Mouse (Mus musculus): ENCODE data around the gene Tyk2. TPM values are rescaled to one million over a fixed set of nuclear protein-coding genes. Genes with fewer than 3 reads are reported as not detected.

The Tyk2 gene
- polyA plus RNA-seq, 1 experiment from 2014 or later = 5.4 TPM

DNA sequence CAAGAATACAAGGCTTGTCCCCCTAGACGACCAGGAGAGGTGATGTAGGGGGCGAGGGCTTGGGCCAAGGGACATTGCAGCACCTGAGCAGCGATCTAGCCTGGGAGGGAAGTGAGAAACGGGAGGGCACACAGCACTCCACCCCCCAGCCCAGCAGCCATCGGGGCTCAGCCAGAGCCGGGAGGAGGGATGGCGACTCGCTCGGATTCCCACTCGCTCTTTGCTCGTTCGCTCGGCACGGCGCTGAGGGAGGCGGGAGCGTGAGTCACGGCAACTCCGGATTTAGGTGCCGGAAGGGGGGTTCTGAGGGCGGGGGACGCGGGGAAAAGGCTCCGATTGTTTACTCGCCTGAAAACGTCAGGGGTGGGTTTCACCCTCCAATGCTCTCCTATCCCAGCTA, 33.0 kb upstream of the Tyk2 start:
- H3K4me3 ChIP-seq (ENCODE audit: low read depth, low read length) = peak overlapping the region; percentile 14; the same call in 1 of the 2 replicates

DNA sequence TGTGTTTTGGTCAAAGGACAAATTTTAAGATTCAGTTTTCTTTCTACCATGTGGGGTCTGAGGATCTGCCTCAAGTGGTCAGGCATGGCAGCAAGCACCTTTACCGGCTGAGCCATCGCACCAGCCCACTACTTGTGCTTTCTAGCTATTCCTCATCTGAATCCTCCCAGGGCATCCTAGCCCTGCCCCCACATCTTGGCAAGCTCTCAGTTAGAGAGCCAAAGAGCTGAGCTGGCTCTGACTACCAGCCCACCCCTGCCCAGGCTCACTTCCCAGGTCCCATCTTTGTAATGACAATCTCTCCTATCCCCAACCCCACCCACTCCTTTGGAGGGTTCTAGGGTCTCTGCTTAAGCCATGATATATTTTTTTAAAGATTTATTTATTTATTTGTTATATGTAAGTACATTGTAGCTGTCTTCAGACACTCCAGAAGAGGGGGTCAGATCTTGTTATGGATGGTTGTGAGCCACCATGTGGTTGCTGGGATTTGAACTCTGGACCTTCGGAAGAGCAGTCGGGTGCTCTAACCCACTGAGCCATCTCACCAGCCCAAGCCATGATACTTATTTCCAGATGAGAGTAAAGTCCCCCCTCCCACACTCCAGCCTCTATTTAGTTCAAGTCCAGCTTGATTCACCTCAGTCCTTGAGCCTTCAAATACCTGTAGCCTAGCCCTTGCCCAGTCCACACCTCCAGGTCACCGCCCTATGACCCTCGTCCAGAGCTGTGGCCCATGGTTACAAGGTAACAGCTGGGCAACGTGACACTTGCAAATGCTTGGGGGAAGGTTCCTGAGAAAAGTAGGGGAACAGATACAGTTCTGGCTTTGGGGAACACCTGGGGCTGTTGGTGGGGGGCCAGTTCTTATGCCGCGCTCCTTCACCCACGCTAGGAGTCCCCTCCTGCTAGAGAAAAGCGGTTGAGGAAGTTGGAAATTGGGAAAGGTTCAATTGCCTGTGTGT, 32.3 kb upstream of the Tyk2 start:
- Histone ChIP-seq H3K27ac (ENCODE audit: low read depth) (no peak overlapping the region), H3K9ac (replicated peaks) (no peak overlapping the region), H3K9me3 (ENCODE audit: low read length) (no peaks in the 10 kb centered on the region), H3K4me1 (ENCODE audit: insufficient read depth) (peaks cover 33% of the 10 kb centered on the region), H3K4me2 (ENCODE audit: low read depth, low read length) (0 out of 2 replicates have a peak overlapping the region, but pooled peaks have one; percentile 39), H3K4me3 (ENCODE audit: low read depth, low read length) (peak overlapping the region; percentile 14; the same call in 1 of the 2 replicates), H3K27me3 (ENCODE audit: insufficient read depth, low read length) (peaks cover 42% of the 10 kb centered on the region), H3K36me3 (replicated peaks; ENCODE audit: insufficient read depth, low read length) (no peaks in the 10 kb centered on the region)
- DNase-seq (no peak), ATAC-seq (no peak)
- TF ChIP-seq EP300 (IDR thresholded peaks at IDR 0.05; ENCODE audit: low read depth) (no peak), CTCF (IDR thresholded peaks at IDR 0.05; ENCODE audit: low read depth) (no peak)
- WGBS (ENCODE audit: insufficient replicate concordance) = 44% methylated on average over 10 of the region's 11 CpGs

More for the DNA sequence above, 33.0 kb upstream of the Tyk2 start:
- H3K4me2 ChIP-seq (ENCODE audit: low read depth, low read length) = peak overlapping the region; percentile 39
- no peak overlapping the region for H3K27ac ChIP-seq (ENCODE audit: low read depth)
- no peaks in the 10 kb centered on the region for H3K9me3 ChIP-seq (ENCODE audit: low read length)
- peaks cover 41% of the 10 kb centered on the region for H3K4me1 ChIP-seq (ENCODE audit: insufficient read depth)
- no peak overlapping the region; the same call in 1 of the 2 replicates for H3K9ac ChIP-seq (replicated peaks)
- ATAC-seq = no peak
- TF ChIP-seq EP300 (IDR thresholded peaks at IDR 0.05; ENCODE audit: low read depth) = no peak
- H3K27me3 ChIP-seq (ENCODE audit: insufficient read depth, low read length) = peaks cover 42% of the 10 kb centered on the region
- 2% methylated on average over 26 of the region's 26 CpGs for WGBS (ENCODE audit: insufficient replicate concordance)
- no peaks in the 10 kb centered on the region for H3K36me3 ChIP-seq (replicated peaks; ENCODE audit: insufficient read depth, low read length)
- DNase-seq = no peak

DNA sequence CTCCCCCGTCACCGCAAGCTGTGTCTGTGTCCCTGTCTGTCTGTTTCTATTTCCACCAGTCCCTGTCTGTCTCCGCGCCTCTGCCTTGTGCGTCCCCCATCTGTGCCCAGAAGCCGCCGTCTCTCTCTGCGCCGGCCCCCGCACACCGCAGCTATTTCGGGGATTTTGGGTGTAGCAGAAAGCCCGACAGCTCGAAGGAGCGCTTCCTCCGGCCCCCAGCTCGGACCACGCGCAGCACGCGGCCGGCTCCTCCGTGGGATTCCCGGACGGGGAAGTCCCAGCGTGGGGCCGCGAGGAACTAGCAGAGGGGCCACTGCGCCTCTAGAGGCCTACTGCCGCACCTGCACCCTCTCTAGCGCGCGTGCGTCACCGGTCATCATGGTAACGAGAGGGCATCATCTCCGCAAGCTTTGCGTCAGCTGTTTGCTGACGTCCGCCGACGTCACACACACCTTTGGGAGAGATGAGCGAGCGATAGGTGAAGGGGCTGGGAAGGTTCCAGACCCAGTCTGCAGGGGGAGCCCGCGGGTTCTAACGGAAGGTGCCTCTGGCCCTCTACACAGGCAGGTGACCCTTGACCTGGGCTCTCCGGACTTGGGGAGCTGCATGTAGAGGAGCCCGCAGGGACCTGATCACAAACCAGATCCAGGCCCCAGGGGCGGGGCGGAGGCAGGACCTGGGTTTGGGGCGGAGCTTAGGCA, 30.3 kb upstream of the Tyk2 start:
- ATAC-seq (peak; percentile 83), DNase-seq (peak; percentile 91)
- peak overlapping the region; percentile 75 for H3K9ac ChIP-seq (replicated peaks)
- WGBS (ENCODE audit: insufficient replicate concordance) = 1% methylated on average over 52 of the region's 52 CpGs
- H3K4me2 ChIP-seq (ENCODE audit: low read depth, low read length) = peak overlapping the region; percentile 96
- no peaks in the 10 kb centered on the region for H3K9me3 ChIP-seq (ENCODE audit: low read length)
- H3K27ac ChIP-seq (ENCODE audit: low read depth) = no peak overlapping the region
- no peaks in the 10 kb centered on the region for H3K36me3 ChIP-seq (replicated peaks; ENCODE audit: insufficient read depth, low read length)
- peaks cover 38% of the 10 kb centered on the region for H3K27me3 ChIP-seq (ENCODE audit: insufficient read depth, low read length)
- H3K4me1 ChIP-seq (ENCODE audit: insufficient read depth) = peaks cover 25% of the 10 kb centered on the region
- peak; percentile 93 for TF ChIP-seq CTCF (IDR thresholded peaks at IDR 0.05; ENCODE audit: low read depth)
- no peak for TF ChIP-seq EP300 (IDR thresholded peaks at IDR 0.05; ENCODE audit: low read depth)
- H3K4me3 ChIP-seq (ENCODE audit: low read depth, low read length) = peak overlapping the region; percentile 59

GRCm38 (mm10) chr9:21154787-21155186, 23.7 kb upstream of the Tyk2 start:
- Histone ChIP-seq H3K4me3 (ENCODE audit: low read depth, low read length) (no peak overlapping the region), H3K27ac (ENCODE audit: low read depth) (no peak overlapping the region), H3K4me2 (ENCODE audit: low read depth, low read length) (no peak overlapping the region), H3K9me3 (ENCODE audit: low read length) (no peaks in the 10 kb centered on the region), H3K9ac (replicated peaks) (no peak overlapping the region), H3K27me3 (ENCODE audit: insufficient read depth, low read length) (no peaks in the 10 kb centered on the region), H3K4me1 (ENCODE audit: insufficient read depth) (peaks cover 14% of the 10 kb centered on the region), H3K36me3 (replicated peaks; ENCODE audit: insufficient read depth, low read length) (no peaks in the 10 kb centered on the region)
- 64% methylated on average over 3 of the region's 3 CpGs for WGBS (ENCODE audit: insufficient replicate concordance)
- no peak for TF ChIP-seq CTCF (IDR thresholded peaks at IDR 0.05; ENCODE audit: low read depth)
- TF ChIP-seq EP300 (IDR thresholded peaks at IDR 0.05; ENCODE audit: low read depth) = no peak
- DNase-seq (no peak), ATAC-seq (no peak)

- WGBS (ENCODE audit: insufficient replicate concordance) = 19% methylated on average over 5 of the region's 5 CpGs
- peak overlapping the region; percentile 72 for H3K4me2 ChIP-seq (ENCODE audit: low read depth, low read length)
- peak overlapping the region; percentile 3 for H3K9ac ChIP-seq (replicated peaks)
- H3K36me3 ChIP-seq (replicated peaks; ENCODE audit: insufficient read depth, low read length) = no peaks in the 10 kb centered on the region
- DNase-seq = no peak
- no peaks in the 10 kb centered on the region for H3K9me3 ChIP-seq (ENCODE audit: low read length)
- no peak for ATAC-seq
- H3K27me3 ChIP-seq (ENCODE audit: insufficient read depth, low read length) = no peaks in the 10 kb centered on the region
- no peak overlapping the region for H3K27ac ChIP-seq (ENCODE audit: low read depth)
- H3K4me3 ChIP-seq (ENCODE audit: low read depth, low read length) = peak overlapping the region; percentile 30
- TF ChIP-seq EP300 (IDR thresholded peaks at IDR 0.05; ENCODE audit: low read depth) = no peak
- no peak for TF ChIP-seq CTCF (IDR thresholded peaks at IDR 0.05; ENCODE audit: low read depth)
- H3K4me1 ChIP-seq (ENCODE audit: insufficient read depth) = peaks cover 18% of the 10 kb centered on the region
These were observed 22.8 kb upstream of the Tyk2 start for GRCm38 (mm10) chr9:21153833-21154232.

DNA sequence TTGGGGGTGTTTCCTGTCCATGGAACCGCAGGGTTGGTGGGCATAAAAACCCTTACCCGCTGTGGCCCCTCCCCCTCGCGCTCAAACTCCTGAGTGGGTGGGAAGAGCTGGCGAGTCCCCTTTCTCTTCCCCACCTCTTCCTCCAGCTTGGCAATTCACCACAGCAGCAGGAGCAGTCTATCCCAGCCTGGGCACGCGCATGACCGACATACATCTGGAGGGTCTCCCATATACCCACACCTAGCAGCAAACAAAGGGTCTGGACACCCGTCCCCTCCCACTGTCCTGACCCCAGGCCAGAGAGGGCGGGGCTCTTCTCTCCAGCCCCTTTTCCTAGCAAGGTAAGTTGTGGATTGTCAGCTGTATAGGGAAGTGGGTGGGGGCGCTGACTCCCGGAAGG, 22.3 kb upstream of the Tyk2 start:
- H3K4me1 ChIP-seq (ENCODE audit: insufficient read depth) = peaks cover 23% of the 10 kb centered on the region
- WGBS (ENCODE audit: insufficient replicate concordance) = 4% methylated on average over 12 of the region's 12 CpGs
- no peaks in the 10 kb centered on the region for H3K27me3 ChIP-seq (ENCODE audit: insufficient read depth, low read length)
- no peak overlapping the region for H3K27ac ChIP-seq (ENCODE audit: low read depth)
- ATAC-seq (no peak), DNase-seq (no peak)
- H3K9ac ChIP-seq (replicated peaks) = peak overlapping the region; percentile 3
- H3K4me2 ChIP-seq (ENCODE audit: low read depth, low read length) = peak overlapping the region; percentile 72
- H3K36me3 ChIP-seq (replicated peaks; ENCODE audit: insufficient read depth, low read length) = no peaks in the 10 kb centered on the region
- no peak for TF ChIP-seq EP300 (IDR thresholded peaks at IDR 0.05; ENCODE audit: low read depth)
- no peak for TF ChIP-seq CTCF (IDR thresholded peaks at IDR 0.05; ENCODE audit: low read depth)
- peak overlapping the region; percentile 30 for H3K4me3 ChIP-seq (ENCODE audit: low read depth, low read length)
- H3K9me3 ChIP-seq (ENCODE audit: low read length) = no peaks in the 10 kb centered on the region

Measured in liver, postnatal 0 days (tissue).